ENCODE assay signal across 17 mouse cellular contexts in genomic region chr2:164985962-164986361, GRCm38 (mm10).
"Had no signal": no experiment of that assay in that cellular context is flagged by ENCODE, and none has a peak within 500 bp of the region (broad histone marks: within the 10 kb centered on the region; RNA-seq: fewer than 3 reads in every experiment).

No protein-coding gene starts in this region.

- H3K27ac ChIP-seq: midbrain, embryonic 10.5 days; midbrain, embryonic 12.5 days; neural tube, embryonic 13.5 days; neural tube, embryonic 15.5 days; stomach, embryonic 15.5 days; stomach, postnatal 0 days had no signal

- H3K4me1 ChIP-seq: neural tube, embryonic 13.5 days; neural tube, embryonic 15.5 days; stomach, embryonic 15.5 days had no signal

- H3K27me3 ChIP-seq: neural tube, embryonic 15.5 days; stomach, embryonic 15.5 days had no signal

- H3K4me3 ChIP-seq: midbrain, embryonic 10.5 days; midbrain, embryonic 12.5 days; myocyte; neural tube, embryonic 13.5 days; neural tube, embryonic 15.5 days; stomach, embryonic 15.5 days had no signal

- DNase-seq: lung, embryonic 14.5 days; lung, postnatal 10 days; lung, postnatal 4 days; midbrain, embryonic 14.5 days; retina, postnatal 1 day; right cerebral cortex, adult 18-20 months; right cerebral cortex, postnatal 14 days; thymus, adult 2 months; thymus, postnatal 25 days; thymus, postnatal 4 days had no signal
